Mouse (Mus musculus) hindbrain, postnatal 0 days (tissue): ENCODE measurements at regions not wholly inside any gene's neighbourhood (a gene's known extent, or its start where the extent isn't known, plus 50 kb on each side); places are given as distances from the start of the nearest gene placed in this dataset.
A peak's percentile ranks its signal among the peaks of the same experiment; 100 is the strongest.

Source experiments
- ATAC-seq: fragments of 200-750 bp; cut with Nextera tagmentation; 2 replicates; pipeline ENCODE4 v1.8.0; 2017; ENCODE audit warnings: mild to moderate bottlenecking, moderate TSS enrichment, moderate library complexity
- DNase-seq: peaks from one replicate; pipeline ENCODE4 v3.0.0-alpha.2; 2015; ENCODE audit warnings: low spot score
- H3K27ac ChIP-seq: fragments of 300-500 bp; sonication (generic); 2 replicates; pipeline ENCODE4 v1.5.1; 2014; ENCODE audit warnings: mild to moderate bottlenecking
- H3K27me3 ChIP-seq: fragments of 300-500 bp; sonication (generic); 2 replicates; pipeline ENCODE4 v1.6.1; 2014; ENCODE audit warnings: low read length, mixed read lengths; ENCODE audit not compliant: insufficient read depth
- H3K36me3 ChIP-seq: fragments of 300-500 bp; sonication (generic); 2 replicates; pipeline ENCODE4 v1.6.1; 2014; ENCODE audit warnings: low read length, mixed read lengths; ENCODE audit not compliant: insufficient read depth
- H3K4me1 ChIP-seq: fragments of 300-500 bp; sonication (generic); 2 replicates; pipeline ENCODE4 v1.6.1; 2014; ENCODE audit warnings: antibody characterized with exemption, low read length, mixed read lengths; ENCODE audit not compliant: insufficient read depth
- H3K4me2 ChIP-seq: fragments of 300-500 bp; sonication (generic); 2 replicates; pipeline ENCODE4 v1.6.1; 2014; ENCODE audit warnings: low read depth, mild to moderate bottlenecking, low read length, moderate library complexity, mixed read lengths
- H3K4me3 ChIP-seq: fragments of 300-500 bp; sonication (generic); 2 replicates; pipeline ENCODE4 v1.5.1; 2014; ENCODE audit warnings: low read length
- H3K9ac ChIP-seq: fragments of 300-500 bp; sonication (generic); replicated peaks from 2 replicates; pipeline ENCODE4 v1.6.1; 2014; ENCODE audit warnings: mild to moderate bottlenecking, low read length, moderate library complexity, mixed read lengths
- H3K9me3 ChIP-seq: fragments of 300-500 bp; sonication (generic); 2 replicates; pipeline ENCODE4 v1.6.1; 2016; ENCODE audit warnings: low read length, mixed read lengths
- CTCF ChIP-seq: IDR thresholded peaks from 2 replicates; pipeline ENCODE4 v1.5.1; 2016; ENCODE audit warnings: antibody characterized with exemption, control low read depth, low read depth
- WGBS: fragments of 180-500 bp; shearing (Covaris S2); extraction: QIAGEN DNeasy Blood & Tissue Kit; methylation state at CpG from one replicate; pipeline ENCODE4 v1.1.7; 2014; 5-methylcytosine and 5-hydroxymethylcytosine counted together

DNA sequence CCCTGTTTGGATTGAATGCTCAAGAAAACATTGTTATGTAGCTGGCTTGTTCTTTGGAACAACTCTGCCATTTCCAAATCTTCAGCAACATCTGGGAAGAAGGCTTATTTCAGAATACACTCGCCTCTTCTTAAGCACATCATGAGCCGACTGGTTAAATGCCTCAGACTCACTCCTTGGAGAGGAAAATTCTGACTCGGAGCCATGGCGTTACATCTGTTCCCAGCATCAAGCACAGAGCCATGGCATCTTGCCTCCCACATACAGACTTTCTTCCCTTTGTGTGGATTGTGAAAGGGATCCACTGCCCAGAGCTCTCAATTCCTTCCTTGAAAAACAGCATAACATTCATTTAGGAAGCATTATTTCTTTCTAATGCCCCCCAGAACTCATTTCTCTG, 334.8 kb upstream of the 4930583I09Rik start:
- TF ChIP-seq CTCF = no peak
- Histone ChIP-seq H3K9me3 (no peaks in the 10 kb centered on the region), H3K4me2 (no peak overlapping the region), H3K27ac (0 out of 2 replicates have a peak overlapping the region, but pooled peaks have one; percentile 15), H3K36me3 (no peaks in the 10 kb centered on the region), H3K9ac (no peak overlapping the region), H3K4me3 (no peak overlapping the region), H3K27me3 (no peaks in the 10 kb centered on the region), H3K4me1 (no peaks in the 10 kb centered on the region)
- ATAC-seq = no peak
- DNase-seq = peak; percentile 72
- WGBS = 23% methylated on average over 4 of the region's 4 CpGs

DNA sequence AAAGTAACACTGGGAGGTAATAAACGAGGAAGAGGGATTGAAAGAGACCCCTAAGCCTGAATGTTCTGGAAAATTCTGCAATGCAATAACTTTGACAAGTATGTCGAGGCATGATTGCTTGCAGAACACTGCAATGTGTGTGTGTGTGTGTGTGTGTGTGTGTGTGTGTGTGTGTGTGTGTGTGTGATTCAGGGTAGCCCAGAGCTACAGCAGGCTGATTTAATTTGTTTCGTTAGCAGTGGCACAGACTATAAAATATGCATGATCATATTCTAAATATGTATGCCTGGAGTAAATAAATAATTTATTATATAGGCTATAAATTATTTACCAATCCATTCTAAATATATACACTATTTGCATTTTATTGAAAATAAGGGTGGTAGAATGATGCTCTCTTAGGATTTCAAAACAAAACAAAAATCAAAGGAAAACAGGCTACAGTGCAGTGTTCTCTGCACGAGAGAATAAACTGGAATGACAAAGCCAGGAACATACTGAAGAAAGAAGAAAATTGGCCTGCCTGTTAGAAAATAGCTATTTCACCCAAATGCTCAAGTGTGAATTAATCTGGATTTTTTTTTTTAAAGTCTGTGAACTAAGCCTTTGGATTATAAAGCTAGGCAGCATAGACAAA, 334.2 kb upstream of the 4930583I09Rik start:
- no peak overlapping the region for H3K27ac ChIP-seq
- no peak for DNase-seq
- H3K4me1 ChIP-seq = no peaks in the 10 kb centered on the region
- no peak for ATAC-seq
- no peak for TF ChIP-seq CTCF
- no peaks in the 10 kb centered on the region for H3K27me3 ChIP-seq
- no peak overlapping the region for H3K4me2 ChIP-seq
- H3K9ac ChIP-seq = no peak overlapping the region
- 64% methylated on average over 4 of the region's 4 CpGs for WGBS
- H3K9me3 ChIP-seq = no peaks in the 10 kb centered on the region
- H3K36me3 ChIP-seq = no peaks in the 10 kb centered on the region
- H3K4me3 ChIP-seq = no peak overlapping the region

DNA sequence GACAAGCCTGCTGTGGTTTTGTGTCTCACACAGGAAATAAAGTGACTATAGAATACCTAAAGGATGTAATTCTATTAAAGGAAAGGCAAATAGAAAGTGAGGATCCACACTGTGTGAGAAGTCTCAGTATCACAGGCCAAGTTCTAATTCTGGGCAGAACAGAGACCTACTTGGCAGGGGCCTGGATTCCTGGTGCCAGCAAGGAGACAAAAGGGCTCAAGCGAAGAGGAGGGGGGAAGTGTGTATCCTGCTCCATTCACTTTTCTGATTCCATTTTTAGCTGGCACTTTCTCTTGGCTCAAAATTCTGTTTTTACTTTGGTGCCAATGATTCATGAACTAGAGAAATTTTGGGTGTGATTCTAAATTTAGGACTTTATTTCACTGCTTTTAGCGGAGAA, 310.5 kb upstream of the 4930583I09Rik start:
- no peak for TF ChIP-seq CTCF
- H3K4me3 ChIP-seq = no peak overlapping the region
- ATAC-seq (peak; percentile 84), DNase-seq (peak; percentile 75)
- WGBS = 49% methylated on average over 2 of the region's 2 CpGs
- H3K4me1 ChIP-seq = no peaks in the 10 kb centered on the region
- H3K36me3 ChIP-seq = no peaks in the 10 kb centered on the region
- H3K4me2 ChIP-seq = no peak overlapping the region; the same call in 1 of the 2 replicates
- H3K27ac ChIP-seq = no peak overlapping the region; the same call in 1 of the 2 replicates
- H3K9ac ChIP-seq = no peak overlapping the region
- H3K9me3 ChIP-seq = peaks cover 6% of the 10 kb centered on the region
- no peaks in the 10 kb centered on the region for H3K27me3 ChIP-seq

DNA sequence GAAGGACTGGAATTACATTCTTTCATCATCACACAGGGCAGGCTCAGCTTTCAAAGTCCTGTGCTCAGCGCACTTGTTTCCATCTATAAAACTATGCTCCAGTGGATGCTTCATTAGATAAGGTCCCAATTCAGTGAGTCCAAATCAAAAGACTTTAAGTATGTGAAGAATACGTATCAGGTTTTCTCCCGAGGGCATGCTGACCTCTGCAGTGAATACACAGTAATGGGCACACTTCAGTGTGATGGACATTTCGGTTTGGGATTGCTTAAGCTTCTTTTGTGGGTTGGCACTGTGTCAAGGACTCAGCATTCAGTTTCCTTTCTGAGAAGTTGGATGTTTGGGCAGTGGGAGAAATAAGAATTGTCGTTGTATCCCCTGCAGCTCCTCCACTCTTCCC, 278.8 kb upstream of the 4930583I09Rik start:
- ATAC-seq (no peak), DNase-seq (no peak)
- Histone ChIP-seq H3K27me3 (no peaks in the 10 kb centered on the region), H3K27ac (no peak overlapping the region), H3K9me3 (no peaks in the 10 kb centered on the region), H3K4me1 (no peaks in the 10 kb centered on the region), H3K4me2 (no peak overlapping the region), H3K36me3 (no peaks in the 10 kb centered on the region), H3K9ac (no peak overlapping the region), H3K4me3 (no peak overlapping the region)
- TF ChIP-seq CTCF = no peak
- WGBS = 71% methylated on average over 5 of the region's 5 CpGs

DNA sequence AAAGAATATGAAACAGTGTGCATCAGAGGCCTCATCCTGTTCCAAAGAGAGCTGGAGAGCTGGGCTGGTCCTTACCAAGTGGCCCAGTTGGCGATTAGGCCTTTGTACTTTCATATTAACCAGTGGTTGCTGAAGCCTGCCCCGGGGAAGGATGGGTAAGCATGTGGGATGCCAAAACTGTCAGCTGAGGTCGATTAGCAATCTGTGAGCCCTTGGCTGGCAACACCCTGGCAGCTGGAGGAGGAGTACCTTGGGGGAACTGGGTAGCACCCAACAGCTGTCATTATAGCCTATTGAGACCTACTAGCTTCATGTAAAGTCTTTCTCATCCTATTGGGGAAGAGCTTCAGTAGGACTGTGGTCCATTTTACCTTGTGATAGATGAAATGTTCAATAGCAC, 277.2 kb upstream of the 4930583I09Rik start:
- no peak overlapping the region for H3K27ac ChIP-seq
- DNase-seq = peak; percentile 29
- 66% methylated on average over 3 of the region's 3 CpGs for WGBS
- no peak overlapping the region for H3K9ac ChIP-seq
- H3K4me3 ChIP-seq = no peak overlapping the region
- no peaks in the 10 kb centered on the region for H3K4me1 ChIP-seq
- H3K9me3 ChIP-seq = no peaks in the 10 kb centered on the region
- no peaks in the 10 kb centered on the region for H3K36me3 ChIP-seq
- no peak for TF ChIP-seq CTCF
- H3K27me3 ChIP-seq = no peaks in the 10 kb centered on the region
- H3K4me2 ChIP-seq = no peak overlapping the region
- no peak for ATAC-seq

DNA sequence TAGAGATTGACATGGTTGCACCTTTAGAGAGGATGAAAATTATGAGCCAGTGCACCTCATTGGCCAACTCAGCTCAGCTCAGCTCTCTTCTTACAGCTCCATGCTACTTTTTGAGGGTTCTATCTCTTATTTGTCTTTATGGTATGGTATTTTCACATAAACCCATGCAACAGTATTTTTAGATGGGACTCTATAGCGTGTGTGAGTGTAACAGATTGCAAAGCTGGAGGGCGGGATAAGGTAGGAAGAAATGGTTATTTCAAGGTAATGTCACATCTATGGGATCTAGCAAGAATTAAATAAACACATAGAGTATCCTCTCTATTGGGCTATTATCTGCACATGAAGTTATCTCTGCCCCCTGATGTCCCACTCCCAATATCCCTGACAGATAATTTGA, 269.8 kb upstream of the 4930583I09Rik start:
- no peak for TF ChIP-seq CTCF
- no peaks in the 10 kb centered on the region for H3K9me3 ChIP-seq
- ATAC-seq (no peak), DNase-seq (no peak)
- H3K27ac ChIP-seq = no peak overlapping the region
- no peak overlapping the region for H3K9ac ChIP-seq
- whole genome bisulfite sequencing = 99% methylated on average over 2 of the region's 2 CpGs
- no peaks in the 10 kb centered on the region for H3K36me3 ChIP-seq
- no peaks in the 10 kb centered on the region for H3K27me3 ChIP-seq
- no peak overlapping the region for H3K4me2 ChIP-seq
- H3K4me3 ChIP-seq = no peak overlapping the region
- H3K4me1 ChIP-seq = no peaks in the 10 kb centered on the region

DNA sequence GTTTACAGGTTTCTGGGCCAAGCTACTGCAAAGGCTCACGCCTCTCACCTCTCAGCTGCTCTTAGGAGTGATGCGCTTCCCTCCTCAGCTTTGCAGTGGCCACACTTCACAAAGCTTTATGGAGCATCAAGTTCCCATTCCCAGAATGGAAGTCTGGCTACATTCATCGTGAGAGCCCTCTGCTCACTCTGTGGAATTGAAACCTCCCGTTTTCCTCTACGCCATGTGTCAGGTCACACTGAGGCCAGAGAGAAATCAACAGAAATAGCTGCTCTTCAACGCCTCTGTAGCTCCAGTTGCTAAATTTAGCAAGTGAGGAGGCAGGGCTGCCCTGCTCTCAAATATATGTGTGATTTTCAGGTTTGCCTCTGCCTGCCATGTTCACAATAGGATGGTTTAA, 265.3 kb upstream of the 4930583I09Rik start:
- no peak for TF ChIP-seq CTCF
- ATAC-seq (no peak), DNase-seq (no peak)
- Histone ChIP-seq H3K9me3 (no peaks in the 10 kb centered on the region), H3K4me1 (no peaks in the 10 kb centered on the region), H3K36me3 (no peaks in the 10 kb centered on the region), H3K27me3 (no peaks in the 10 kb centered on the region), H3K4me2 (no peak overlapping the region), H3K4me3 (no peak overlapping the region), H3K9ac (no peak overlapping the region), H3K27ac (no peak overlapping the region)
- WGBS = 75% methylated on average over 6 of the region's 6 CpGs
